Mouse (Mus musculus): ENCODE measurements around the gene Caly.

GRCm38 (mm10) chr7:140127911-140128310 lies 45.6 kb upstream of the Caly start:
- TF ChIP-seq ZNF384 (IDR thresholded peaks at IDR 0.05; ENCODE audit: low read depth, low read length), result no peak
- TF ChIP-seq HCFC1 (IDR thresholded peaks at IDR 0.05; ENCODE audit: borderline replicate concordance, insufficient read depth, low read length), result no peak
- no peak for TF ChIP-seq MAFK (IDR thresholded peaks at IDR 0.05; ENCODE audit: insufficient read depth, low read depth, low read length)
- no peak for TF ChIP-seq ZC3H11A (IDR thresholded peaks at IDR 0.05; ENCODE audit: borderline replicate concordance, low read depth, low read length)
- no peak for TF ChIP-seq CHD2 (IDR thresholded peaks at IDR 0.05; ENCODE audit: low read depth, low read length)

Measured in ES-E14 (cell line).